Mouse (Mus musculus) liver, postnatal 0 days (tissue): ENCODE results near the gene Rab3gap2. TPM values are rescaled to one million over a fixed set of nuclear protein-coding genes. Genes with fewer than 3 reads are reported as not detected.
"Not testable (repeated sequence)": the region's sequence is repeated elsewhere in the genome, so short reads cannot be mapped to it uniquely, and the experiment has no call there.

Experiments
- ATAC-seq: fragments of 200-750 bp; cut with Nextera tagmentation; 2 replicates; pipeline ENCODE4 v1.8.0; 2017; ENCODE audit warnings: mild to moderate bottlenecking, moderate library complexity
- DNase-seq: peaks from one replicate; pipeline ENCODE4 v3.0.0-alpha.2; 2016
- H3K27ac ChIP-seq: fragments of 300-500 bp; sonication (generic); 2 replicates; pipeline ENCODE4 v1.5.1; 2014; ENCODE audit warnings: antibody characterized with exemption, moderate library complexity, mild to moderate bottlenecking, low read depth
- H3K27me3 ChIP-seq: fragments of 300-500 bp; sonication (generic); 2 replicates; pipeline ENCODE4 v1.6.1; 2014; ENCODE audit warnings: low read length, control low read depth, mixed read lengths; ENCODE audit not compliant: insufficient read depth
- H3K36me3 ChIP-seq: fragments of 300-500 bp; sonication (generic); replicated peaks from 2 replicates; pipeline ENCODE4 v1.6.1; 2014; ENCODE audit warnings: mild to moderate bottlenecking, control low read depth, low read length, moderate library complexity, mixed read lengths; ENCODE audit not compliant: insufficient read depth
- H3K4me1 ChIP-seq: fragments of 300-500 bp; sonication (generic); 2 replicates; pipeline ENCODE4 v1.6.1; 2014; ENCODE audit warnings: antibody characterized with exemption, mild to moderate bottlenecking, control low read depth; ENCODE audit not compliant: insufficient read depth
- H3K4me2 ChIP-seq: fragments of 300-500 bp; sonication (generic); 2 replicates; pipeline ENCODE4 v1.6.1; 2014; ENCODE audit warnings: low read depth, mild to moderate bottlenecking, low read length, moderate library complexity, mixed read lengths
- H3K4me3 ChIP-seq: fragments of 300-500 bp; sonication (generic); 2 replicates; pipeline ENCODE4 v1.5.1; 2014; ENCODE audit warnings: low read depth, low read length
- H3K9ac ChIP-seq: fragments of 300-500 bp; sonication (generic); replicated peaks from 2 replicates; pipeline ENCODE4 v1.6.1; 2014; ENCODE audit warnings: mild to moderate bottlenecking, moderate library complexity
- H3K9me3 ChIP-seq: fragments of 300-500 bp; sonication (generic); 2 replicates; pipeline ENCODE4 v1.6.1; 2016; ENCODE audit warnings: mild to moderate bottlenecking, control low read depth, low read length, mixed read lengths
- CTCF ChIP-seq: sonication (generic); IDR thresholded peaks from 2 replicates; pipeline ENCODE4 v1.5.1; 2016; ENCODE audit warnings: antibody characterized with exemption, low read depth
- EP300 ChIP-seq: IDR thresholded peaks from 2 replicates; pipeline ENCODE4 v1.6.1; 2016; ENCODE audit warnings: antibody characterized with exemption, low read depth, mild to moderate bottlenecking
- WGBS: fragments of 180-500 bp; shearing (Covaris S2); extraction: QIAGEN DNeasy Blood & Tissue Kit; methylation state at CpG from one replicate; pipeline ENCODE4 v1.1.7; 2014; ENCODE audit not compliant: insufficient replicate concordance; 5-methylcytosine and 5-hydroxymethylcytosine counted together
- polyA plus RNA-seq: library from polyadenylated mRNA; unstranded; fragments of >200 nt; fragmentation: Nextera tagmentation; extraction: Ambion mirVana; gene quantifications from 2 replicates; pipeline ENCODE4 v1.2.1, GENCODE M21; 2015

The Rab3gap2 gene
- polyA plus RNA-seq, 1 experiment from 2014 or later: 7.3 TPM

- H3K4me2 ChIP-seq: no peak overlapping the region
Measured at GRCm38 (mm10) chr1:185308334-185308733, 104.4 kb downstream of the Rab3gap2 start.

GRCm38 (mm10) chr1:185308908-185309307 is 105.0 kb downstream of the Rab3gap2 start:
- DNase-seq: no peak
- Histone ChIP-seq H3K4me3 (no peak overlapping the region), H3K36me3 (peaks cover 23% of the 10 kb centered on the region; the same call in 1 of the 2 replicates), H3K9me3 (no peaks in the 10 kb centered on the region), H3K4me1 (no peaks in the 10 kb centered on the region), H3K27me3 (no peaks in the 10 kb centered on the region), H3K4me2 (no peak overlapping the region), H3K27ac (no peak overlapping the region), H3K9ac (no peak overlapping the region)
- peak; percentile 21; the same call in 1 of the 2 replicates for ATAC-seq
- WGBS: 62% methylated on average over 4 of the region's 4 CpGs
- TF ChIP-seq CTCF (no peak), EP300 (no peak)

More at GRCm38 (mm10) chr1:185308334-185308733, 104.4 kb downstream of the Rab3gap2 start:
- Histone ChIP-seq H3K36me3 (peaks cover 18% of the 10 kb centered on the region; the same call in 1 of the 2 replicates), H3K9ac (no peak overlapping the region), H3K9me3 (no peaks in the 10 kb centered on the region), H3K4me1 (no peaks in the 10 kb centered on the region), H3K27ac (no peak overlapping the region), H3K4me3 (no peak overlapping the region), H3K27me3 (no peaks in the 10 kb centered on the region)
- DNase-seq (no peak), ATAC-seq (no peak)
- 87% methylated on average over 2 of the region's 2 CpGs for WGBS
- TF ChIP-seq CTCF: no peak
- TF ChIP-seq EP300: no peak

GRCm38 (mm10) chr1:185311949-185312348 is 108.0 kb downstream of the Rab3gap2 start:
- ATAC-seq (no peak), DNase-seq (no peak)
- no peak overlapping the region for H3K27ac ChIP-seq
- no peaks in the 10 kb centered on the region for H3K4me1 ChIP-seq
- no peaks in the 10 kb centered on the region for H3K9me3 ChIP-seq
- no peaks in the 10 kb centered on the region for H3K27me3 ChIP-seq
- H3K4me3 ChIP-seq: no peak overlapping the region
- H3K4me2 ChIP-seq: no peak overlapping the region
- TF ChIP-seq CTCF (no peak), EP300 (no peak)
- H3K36me3 ChIP-seq: peaks cover 35% of the 10 kb centered on the region
- 78% methylated on average over 9 of the region's 9 CpGs for WGBS
- H3K9ac ChIP-seq: no peak overlapping the region

- Histone ChIP-seq H3K9ac (no peak overlapping the region), H3K27me3 (no peaks in the 10 kb centered on the region), H3K9me3 (no peaks in the 10 kb centered on the region), H3K27ac (no peak overlapping the region), H3K36me3 (peaks cover 45% of the 10 kb centered on the region), H3K4me1 (no peaks in the 10 kb centered on the region), H3K4me2 (no peak overlapping the region), H3K4me3 (no peak overlapping the region)
- WGBS: 83% methylated on average over 4 of the region's 4 CpGs
- TF ChIP-seq EP300 (no peak), CTCF (no peak)
- DNase-seq (no peak), ATAC-seq (no peak)
Measured at GRCm38 (mm10) chr1:185314546-185314945, 110.6 kb downstream of the Rab3gap2 start.

- DNase-seq (no peak), ATAC-seq (no peak)
- H3K36me3 ChIP-seq: peaks cover 47% of the 10 kb centered on the region
- H3K27me3 ChIP-seq: no peaks in the 10 kb centered on the region
- no peak overlapping the region for H3K27ac ChIP-seq
- H3K4me3 ChIP-seq: no peak overlapping the region
- no peak for TF ChIP-seq CTCF
- TF ChIP-seq EP300: no peak
- WGBS: 89% methylated on average over 16 of the region's 16 CpGs
- no peaks in the 10 kb centered on the region for H3K4me1 ChIP-seq
- H3K9ac ChIP-seq: no peak overlapping the region
- no peaks in the 10 kb centered on the region for H3K9me3 ChIP-seq
- no peak overlapping the region for H3K4me2 ChIP-seq
Measured at GRCm38 (mm10) chr1:185315846-185316568, 112.1 kb downstream of the Rab3gap2 start.

- 57% methylated on average over 3 of the region's 3 CpGs for whole genome bisulfite sequencing
- peak overlapping the region; percentile 92 for H3K4me3 ChIP-seq
- not testable (repeated sequence) for ATAC-seq, H3K27me3 ChIP-seq, DNase-seq, H3K9me3 ChIP-seq
- peak overlapping the region; percentile 87; the same call in 1 of the 2 replicates for H3K27ac ChIP-seq
- peak overlapping the region; percentile 92 for H3K4me2 ChIP-seq
- peaks cover 28% of the 10 kb centered on the region for H3K36me3 ChIP-seq
- peak overlapping the region; percentile 94 for H3K9ac ChIP-seq
- peaks cover 17% of the 10 kb centered on the region for H3K4me1 ChIP-seq
Measured at GRCm38 (mm10) chr1:185327754-185328345, 123.9 kb downstream of the Rab3gap2 start.
